Mouse (Mus musculus) heart, embryonic 16.5 days (tissue): ENCODE measurements around the gene Phf23. TPM values are rescaled to one million over a fixed set of nuclear protein-coding genes. Genes with fewer than 3 reads are reported as not detected.
A peak's percentile ranks its signal among the peaks of the same experiment; 100 is the strongest.

Source experiments
- ATAC-seq: fragments of 200-750 bp; cut with Nextera tagmentation; replicated peaks from 2 replicates; pipeline ENCODE4 v1.8.0; 2017; ENCODE audit warnings: moderate number of reproducible peaks; ENCODE audit not compliant: insufficient read depth, low FRiP score; ENCODE audit errors: extremely low read depth
- H3K27ac ChIP-seq: fragments of 300-500 bp; sonication (generic); 2 replicates; pipeline ENCODE4 v1.5.1; 2014; ENCODE audit warnings: mild to moderate bottlenecking, low read length, control low read depth, moderate library complexity
- H3K27me3 ChIP-seq: fragments of 300-500 bp; sonication (generic); 2 replicates; pipeline ENCODE4 v1.6.1; 2014; ENCODE audit warnings: low read length, mixed read lengths; ENCODE audit not compliant: control insufficient read depth, insufficient read depth
- H3K36me3 ChIP-seq: fragments of 300-500 bp; sonication (generic); 2 replicates; pipeline ENCODE4 v1.6.1; 2014; ENCODE audit not compliant: control insufficient read depth, insufficient read depth
- H3K4me1 ChIP-seq: fragments of 300-500 bp; sonication (generic); 2 replicates; pipeline ENCODE4 v1.6.1; 2014; ENCODE audit warnings: low read length, mixed read lengths; ENCODE audit not compliant: control insufficient read depth, insufficient read depth
- H3K4me2 ChIP-seq: fragments of 300-500 bp; sonication (generic); 2 replicates; pipeline ENCODE4 v1.6.1; 2014; ENCODE audit warnings: low read depth, mild to moderate bottlenecking, control low read depth, low read length
- H3K4me3 ChIP-seq: fragments of 300-500 bp; sonication (generic); 2 replicates; pipeline ENCODE4 v1.5.1; 2014; ENCODE audit warnings: mild to moderate bottlenecking, control low read depth, low read length
- H3K9ac ChIP-seq: fragments of 300-500 bp; sonication (generic); 2 replicates; pipeline ENCODE4 v1.6.1; 2014; ENCODE audit warnings: low read length, control low read depth
- H3K9me3 ChIP-seq: fragments of 300-500 bp; sonication (generic); replicated peaks from 2 replicates; pipeline ENCODE4 v1.6.1; 2016; ENCODE audit warnings: low read length; ENCODE audit not compliant: control insufficient read depth
- WGBS: fragments of 180-500 bp; shearing (Covaris S2); extraction: QIAGEN DNeasy Blood & Tissue Kit; methylation state at CpG from one replicate; pipeline ENCODE4 v1.1.7; 2014; 5-methylcytosine and 5-hydroxymethylcytosine counted together
- polyA plus RNA-seq: library from polyadenylated mRNA; unstranded; fragments of >200 nt; fragmentation: Nextera tagmentation; extraction: Ambion mirVana; gene quantifications from 2 replicates; pipeline ENCODE4 v1.2.1, GENCODE M21; 2015

The Phf23 gene
- polyA plus RNA-seq, 1 experiment from 2014 or later = 42.0 TPM

GRCm38 (mm10) chr11:69968793-69969192, 26.8 kb upstream of the Phf23 start:
- Histone ChIP-seq H3K27me3 (peaks cover 34% of the 10 kb centered on the region), H3K4me3 (no peak overlapping the region), H3K27ac (no peak overlapping the region), H3K9me3 (no peaks in the 10 kb centered on the region), H3K36me3 (peaks cover 28% of the 10 kb centered on the region), H3K4me1 (peaks cover 18% of the 10 kb centered on the region), H3K4me2 (no peak overlapping the region), H3K9ac (no peak overlapping the region)
- 75% methylated on average over 4 of the region's 4 CpGs for WGBS
- ATAC-seq = no peak

GRCm38 (mm10) chr11:69970222-69970621, 25.4 kb upstream of the Phf23 start:
- WGBS = 84% methylated on average over 6 of the region's 6 CpGs
- no peak for ATAC-seq
- no peaks in the 10 kb centered on the region for H3K9me3 ChIP-seq
- H3K4me1 ChIP-seq = peaks cover 18% of the 10 kb centered on the region
- no peak overlapping the region for H3K4me3 ChIP-seq
- H3K36me3 ChIP-seq = peaks cover 38% of the 10 kb centered on the region
- H3K27me3 ChIP-seq = peaks cover 21% of the 10 kb centered on the region
- no peak overlapping the region for H3K27ac ChIP-seq
- H3K4me2 ChIP-seq = no peak overlapping the region
- no peak overlapping the region for H3K9ac ChIP-seq

GRCm38 (mm10) chr11:69970775-69971174, 24.8 kb upstream of the Phf23 start:
- no peak overlapping the region for H3K4me3 ChIP-seq
- no peaks in the 10 kb centered on the region for H3K9me3 ChIP-seq
- H3K27ac ChIP-seq = no peak overlapping the region
- no peak overlapping the region for H3K4me2 ChIP-seq
- H3K9ac ChIP-seq = no peak overlapping the region
- ATAC-seq = no peak
- H3K36me3 ChIP-seq = peaks cover 38% of the 10 kb centered on the region
- H3K4me1 ChIP-seq = peaks cover 12% of the 10 kb centered on the region
- 84% methylated on average over 3 of the region's 3 CpGs for WGBS
- peaks cover 17% of the 10 kb centered on the region for H3K27me3 ChIP-seq

- no peak overlapping the region for H3K4me2 ChIP-seq
- peaks cover 7% of the 10 kb centered on the region for H3K4me1 ChIP-seq
- peaks cover 33% of the 10 kb centered on the region for H3K36me3 ChIP-seq
- no peaks in the 10 kb centered on the region for H3K9me3 ChIP-seq
- no peak for ATAC-seq
- no peak overlapping the region for H3K27ac ChIP-seq
- H3K4me3 ChIP-seq = no peak overlapping the region
- H3K9ac ChIP-seq = no peak overlapping the region
- 90% methylated on average over 2 of the region's 2 CpGs for WGBS
- no peaks in the 10 kb centered on the region for H3K27me3 ChIP-seq
Measured at GRCm38 (mm10) chr11:69974907-69975306, 20.7 kb upstream of the Phf23 start.

GRCm38 (mm10) chr11:69976271-69976670, 19.3 kb upstream of the Phf23 start:
- Histone ChIP-seq H3K9me3 (no peaks in the 10 kb centered on the region), H3K36me3 (peaks cover 26% of the 10 kb centered on the region), H3K4me2 (no peak overlapping the region), H3K4me1 (peaks cover 7% of the 10 kb centered on the region), H3K4me3 (no peak overlapping the region), H3K27me3 (no peaks in the 10 kb centered on the region), H3K27ac (no peak overlapping the region), H3K9ac (no peak overlapping the region)
- WGBS = 56% methylated on average over 4 of the region's 4 CpGs
- ATAC-seq = no peak

GRCm38 (mm10) chr11:69979827-69980195, 15.8 kb upstream of the Phf23 start:
- Histone ChIP-seq H3K9me3 (no peaks in the 10 kb centered on the region), H3K4me2 (peak overlapping the region; percentile 89), H3K4me3 (peak overlapping the region; percentile 98), H3K36me3 (peaks cover 21% of the 10 kb centered on the region), H3K27ac (peak overlapping the region; percentile 100), H3K9ac (peak overlapping the region; percentile 75), H3K4me1 (peaks cover 28% of the 10 kb centered on the region), H3K27me3 (no peaks in the 10 kb centered on the region)
- 1% methylated on average over 16 of the region's 16 CpGs for WGBS
- no peak for ATAC-seq

- ATAC-seq = peak; percentile 95
- peaks cover 24% of the 10 kb centered on the region for H3K36me3 ChIP-seq
- peak overlapping the region; percentile 95 for H3K9ac ChIP-seq
- H3K4me1 ChIP-seq = peaks cover 28% of the 10 kb centered on the region
- H3K27ac ChIP-seq = peak overlapping the region; percentile 100
- peak overlapping the region; percentile 98 for H3K4me3 ChIP-seq
- WGBS = under 1% methylated on average over 41 of the region's 60 CpGs
- peak overlapping the region; percentile 89 for H3K4me2 ChIP-seq
- no peaks in the 10 kb centered on the region for H3K9me3 ChIP-seq
- no peaks in the 10 kb centered on the region for H3K27me3 ChIP-seq
Measured at GRCm38 (mm10) chr11:69980196-69981140, 15.1 kb upstream of the Phf23 start.

GRCm38 (mm10) chr11:69981141-69981762, 14.3 kb upstream of the Phf23 start, which contains the start of gene Ctdnep1:
Gene Ctdnep1 (plus strand): TSS chr11:69981156.
- H3K9ac ChIP-seq = peak within 1 kb of the TSS; percentile 95
- H3K4me3 ChIP-seq = peak within 1 kb of the TSS; percentile 98
- H3K9me3 ChIP-seq = no peaks in the 10 kb centered on the region
- WGBS = under 1% methylated on average over 39 of the region's 43 CpGs
- H3K4me1 ChIP-seq = peaks cover 28% of the 10 kb centered on the region
- no peak for ATAC-seq
- H3K36me3 ChIP-seq = peaks cover 27% of the 10 kb centered on the region
- peak within 1 kb of the TSS; percentile 89 for H3K4me2 ChIP-seq
- peak within 1 kb of the TSS; percentile 100 for H3K27ac ChIP-seq
- H3K27me3 ChIP-seq = no peaks in the 10 kb centered on the region

GRCm38 (mm10) chr11:69982225-69982624, 13.4 kb upstream of the Phf23 start, which contains the start of gene Elp5:
Gene Elp5 (minus strand): TSS chr11:69982517.
- ATAC-seq = no peak
- peaks cover 28% of the 10 kb centered on the region for H3K4me1 ChIP-seq
- peak within 1 kb of the TSS; percentile 95 for H3K9ac ChIP-seq
- H3K4me3 ChIP-seq = peak within 1 kb of the TSS; percentile 98
- WGBS = 45% methylated on average over 8 of the region's 8 CpGs
- H3K4me2 ChIP-seq = peak within 1 kb of the TSS; percentile 89
- peak within 1 kb of the TSS; percentile 100 for H3K27ac ChIP-seq
- H3K27me3 ChIP-seq = no peaks in the 10 kb centered on the region
- H3K36me3 ChIP-seq = peaks cover 31% of the 10 kb centered on the region
- H3K9me3 ChIP-seq = no peaks in the 10 kb centered on the region
